Comparison of ENCODE assay signal across 12 mouse cellular contexts in the genomic region with DNA sequence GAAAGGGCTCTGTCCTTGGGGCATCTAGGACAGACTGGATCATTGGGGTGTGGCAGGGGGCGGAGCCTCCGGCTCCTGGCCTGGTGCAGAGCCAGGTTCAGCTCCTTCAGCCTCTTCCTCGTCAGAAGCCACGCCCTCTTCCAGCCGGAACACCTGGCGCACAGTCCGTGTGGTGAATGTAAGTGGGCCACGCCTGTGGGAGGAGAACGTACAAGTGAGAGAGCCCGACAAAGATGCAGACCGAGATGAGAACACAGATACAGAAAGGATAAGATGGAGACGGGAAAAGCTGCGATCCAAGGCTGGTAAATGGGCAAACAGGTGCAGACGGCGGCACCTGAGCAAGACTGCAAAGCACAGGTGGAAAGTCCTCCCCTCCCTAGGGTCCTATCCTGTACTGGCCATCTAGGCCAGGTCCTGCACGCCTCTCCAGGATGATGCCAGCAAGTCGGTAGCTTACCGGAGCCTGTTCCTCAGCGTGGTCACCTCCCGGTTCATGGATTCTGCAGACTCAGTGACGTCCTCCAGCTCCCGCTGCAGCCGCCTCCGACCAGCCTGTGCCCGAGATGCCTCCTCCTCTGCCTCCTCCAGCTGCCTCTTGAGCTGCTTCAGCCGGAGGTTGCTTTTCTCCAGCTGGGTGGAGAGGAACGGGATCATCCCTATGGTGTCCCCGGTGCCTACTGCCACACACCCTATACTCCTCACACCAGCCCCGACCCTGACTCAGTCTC. TPM values are rescaled to one million over a fixed set of nuclear protein-coding genes. Genes with fewer than 3 reads are reported as not detected.
DNase-seq lines count a peak whose midpoint lies in the region; ATAC-seq lines count a peak whose summit lies in the region.
"Had no signal": no experiment of that assay in that cellular context is flagged by ENCODE, and none has a peak within 500 bp of the region (broad histone marks: within the 10 kb centered on the region; RNA-seq: fewer than 3 reads in every experiment).

No protein-coding gene starts in this region.

- 9% methylated on average over 29 of the region's 29 CpGs for WGBS in hindbrain, embryonic 13.5 days
- 10% methylated on average over 29 of the region's 29 CpGs for WGBS in hindbrain, embryonic 12.5 days
- 8% methylated on average over 29 of the region's 29 CpGs for WGBS in hindbrain, embryonic 15.5 days

- peaks cover 42% of the 10 kb centered on the region for H3K4me1 ChIP-seq in hindbrain, embryonic 13.5 days (replicated peaks)
- peaks cover 31% of the 10 kb centered on the region for H3K4me1 ChIP-seq in hindbrain, embryonic 12.5 days
- peaks cover 24% of the 10 kb centered on the region for H3K4me1 ChIP-seq in hindbrain, embryonic 15.5 days (replicated peaks)

- ATAC-seq in hindbrain, embryonic 13.5 days (ENCODE audit: low FRiP score), result no peak
- no peak for ATAC-seq in hindbrain, embryonic 12.5 days (ENCODE audit: low FRiP score)
- ATAC-seq in hindbrain, embryonic 15.5 days (ENCODE audit: low FRiP score, low read depth), result peak; percentile 10; the same call in 1 of the 2 replicates
- ATAC-seq: forebrain, embryonic 13.5 days had no signal

- H3K4me3 ChIP-seq in hindbrain, embryonic 13.5 days, result no peak overlapping the region
- no peak overlapping the region for H3K4me3 ChIP-seq in hindbrain, embryonic 12.5 days
- peak overlapping the region; percentile 12; the same call in 1 of the 2 replicates for H3K4me3 ChIP-seq in hindbrain, embryonic 15.5 days
- H3K4me3 ChIP-seq: forebrain, embryonic 13.5 days; megakaryocyte, embryonic 14.5 days had no signal

- H3K27me3 ChIP-seq in hindbrain, embryonic 13.5 days, result peaks cover 79% of the 10 kb centered on the region
- peaks cover 61% of the 10 kb centered on the region for H3K27me3 ChIP-seq in hindbrain, embryonic 12.5 days
- H3K27me3 ChIP-seq in hindbrain, embryonic 15.5 days, result peaks cover 33% of the 10 kb centered on the region
- H3K27me3 ChIP-seq: CH12.LX had no signal

- DNase-seq in R1 (ENCODE audit: low read depth, low spot score), result peak; percentile 91
- peak; percentile 81 for DNase-seq in lung, postnatal 25 days (ENCODE audit: low spot score)
- DNase-seq in adrenal gland, adult 2 months, result no peak
- DNase-seq in adrenal gland, adult (ENCODE audit: inconsistent age in 2 of 2, low spot score in 1 of 2), result no peak
- no peak for DNase-seq in thymus, postnatal 0 days (ENCODE audit: low spot score)

- H3K4me2 ChIP-seq in hindbrain, embryonic 13.5 days, result 0 out of 2 replicates have a peak overlapping the region, but pooled peaks have one; percentile 14
- H3K4me2 ChIP-seq in hindbrain, embryonic 12.5 days (replicated peaks), result no peak overlapping the region
- peak overlapping the region; percentile 45 for H3K4me2 ChIP-seq in hindbrain, embryonic 15.5 days
- H3K4me2 ChIP-seq: forebrain, embryonic 13.5 days had no signal

- no peak overlapping the region for H3K27ac ChIP-seq in hindbrain, embryonic 13.5 days
- no peak overlapping the region for H3K27ac ChIP-seq in hindbrain, embryonic 12.5 days
- no peak overlapping the region for H3K27ac ChIP-seq in hindbrain, embryonic 15.5 days (replicated peaks)
- H3K27ac ChIP-seq: forebrain, embryonic 13.5 days had no signal

- no peaks in the 10 kb centered on the region for H3K9me3 ChIP-seq in hindbrain, embryonic 13.5 days
- H3K9me3 ChIP-seq in hindbrain, embryonic 12.5 days (replicated peaks), result 0 out of 2 replicates have a peak, but pooled peaks cover 3% of the 10 kb centered on the region
- 0 out of 2 replicates have a peak, but pooled peaks cover 7% of the 10 kb centered on the region for H3K9me3 ChIP-seq in hindbrain, embryonic 15.5 days
- H3K9me3 ChIP-seq: forebrain, embryonic 13.5 days; megakaryocyte, embryonic 14.5 days had no signal

- H3K9ac ChIP-seq in hindbrain, embryonic 13.5 days, result peak overlapping the region; percentile 43; the same call in 1 of the 2 replicates
- no peak overlapping the region for H3K9ac ChIP-seq in hindbrain, embryonic 12.5 days
- H3K9ac ChIP-seq in hindbrain, embryonic 15.5 days, result peak overlapping the region; percentile 14; the same call in 1 of the 2 replicates
- H3K9ac ChIP-seq: forebrain, embryonic 13.5 days had no signal

- no peaks in the 10 kb centered on the region for H3K36me3 ChIP-seq in hindbrain, embryonic 13.5 days
- no peaks in the 10 kb centered on the region for H3K36me3 ChIP-seq in hindbrain, embryonic 12.5 days
- no peaks in the 10 kb centered on the region for H3K36me3 ChIP-seq in hindbrain, embryonic 15.5 days

RNA-seq across cellular contexts. Expression of a gene that starts 15.9 kb away (rescaled TPM):
- polyA plus RNA-seq in hindbrain, embryonic 13.5 days (2015; fragmentation: Nextera tagmentation; extraction: Ambion mirVana), result 4.4 and 5.0 TPM in 2 replicates
- 3.4 and 3.8 TPM in 2 replicates for polyA plus RNA-seq in hindbrain, embryonic 12.5 days (2016; fragmentation: Nextera tagmentation; extraction: Ambion mirVana)
- 6.7 and 6.8 TPM in 2 replicates for polyA plus RNA-seq in hindbrain, embryonic 15.5 days (2015; fragmentation: Nextera tagmentation; extraction: Ambion mirVana)
- total RNA-seq in adrenal gland, adult 2 months (2021), result 1 to 10 TPM; 4.4 to 4.8 TPM
- 7.2 and 8.8 TPM in 2 replicates for polyA plus RNA-seq in adrenal gland, adult 2 months (2012; rRNA removed)
- 0.03 TPM in 1 of 2 replicates, not detected in the other for polyA plus RNA-seq in thymus, postnatal 0 days (2015; fragmentation: Nextera tagmentation; extraction: Ambion mirVana)

RNA-seq across cellular contexts. Expression of a gene that starts 34.2 kb away (rescaled TPM):
- 1.1 and 1.7 TPM in 2 replicates for polyA plus RNA-seq in hindbrain, embryonic 13.5 days (2015; fragmentation: Nextera tagmentation; extraction: Ambion mirVana)
- 0.87 and 1.2 TPM in 2 replicates for polyA plus RNA-seq in hindbrain, embryonic 12.5 days (2016; fragmentation: Nextera tagmentation; extraction: Ambion mirVana)
- 2.1 and 2.2 TPM in 2 replicates for polyA plus RNA-seq in hindbrain, embryonic 15.5 days (2015; fragmentation: Nextera tagmentation; extraction: Ambion mirVana)
- total RNA-seq in adrenal gland, adult 2 months (2021), result 1 to 10 TPM in 1 of 2 experiments, under 1 TPM in 1; 0.55 to 1.3 TPM
- polyA plus RNA-seq in adrenal gland, adult 2 months (2012; rRNA removed), result 2.2 TPM in 2 replicates
- polyA plus RNA-seq in thymus, postnatal 0 days (2015; fragmentation: Nextera tagmentation; extraction: Ambion mirVana), result 11.1 and 11.3 TPM in 2 replicates
- total RNA-seq: layer of hippocampus, adult 18-20 months had no signal

RNA-seq across cellular contexts. Expression of a gene that starts 52.6 kb away (rescaled TPM):
- 69.8 and 70.9 TPM in 2 replicates for polyA plus RNA-seq in hindbrain, embryonic 13.5 days (2015; fragmentation: Nextera tagmentation; extraction: Ambion mirVana)
- 71.5 and 75.8 TPM in 2 replicates for polyA plus RNA-seq in hindbrain, embryonic 12.5 days (2016; fragmentation: Nextera tagmentation; extraction: Ambion mirVana)
- polyA plus RNA-seq in hindbrain, embryonic 15.5 days (2015; fragmentation: Nextera tagmentation; extraction: Ambion mirVana), result 60.3 and 70.4 TPM in 2 replicates
- 100 to 1,000 TPM; 106 to 125 TPM for total RNA-seq in adrenal gland, adult 2 months (2021)
- polyA plus RNA-seq in adrenal gland, adult 2 months (2012; rRNA removed), result 305 and 306 TPM in 2 replicates
- polyA plus RNA-seq in thymus, postnatal 0 days (2015; fragmentation: Nextera tagmentation; extraction: Ambion mirVana), result 96.9 and 101 TPM in 2 replicates

RNA-seq across cellular contexts. Expression of a gene that starts 57.7 kb away (rescaled TPM):
- polyA plus RNA-seq in hindbrain, embryonic 13.5 days (2015; fragmentation: Nextera tagmentation; extraction: Ambion mirVana), result 24.4 and 28.8 TPM in 2 replicates
- 72.1 and 73.5 TPM in 2 replicates for polyA plus RNA-seq in hindbrain, embryonic 12.5 days (2016; fragmentation: Nextera tagmentation; extraction: Ambion mirVana)
- 27.5 and 29.4 TPM in 2 replicates for polyA plus RNA-seq in hindbrain, embryonic 15.5 days (2015; fragmentation: Nextera tagmentation; extraction: Ambion mirVana)
- 10 to 100 TPM in 1 of 2 experiments, 1 to 10 TPM in 1; 8.0 to 17.3 TPM for total RNA-seq in adrenal gland, adult 2 months (2021)
- polyA plus RNA-seq in adrenal gland, adult 2 months (2012; rRNA removed), result 27.3 and 31.0 TPM in 2 replicates
- 104 and 118 TPM in 2 replicates for polyA plus RNA-seq in thymus, postnatal 0 days (2015; fragmentation: Nextera tagmentation; extraction: Ambion mirVana)

Comparison
In these comparisons a context has a peak if more than half of its experiments do, and no peak if none do; other contexts are left out.
1. DNase-seq: peak in R1 (single experiment) and lung, postnatal 25 days (single experiment); none in adrenal gland, adult 2 months (single experiment), adrenal gland, adult (0 of 2) and thymus, postnatal 0 days (single experiment).